Mouse (Mus musculus) lung, embryonic 15.5 days (tissue): ENCODE measurements around the gene Vmn1r175. TPM values are rescaled to one million over a fixed set of nuclear protein-coding genes. Genes with fewer than 3 reads are reported as not detected.
"Not testable (repeated sequence)": the region's sequence is repeated elsewhere in the genome, so short reads cannot be mapped to it uniquely, and the experiment has no call there.

Source experiments
- ATAC-seq: fragments of 200-750 bp; cut with Nextera tagmentation; 2 replicates; pipeline ENCODE4 v1.8.0; 2017; ENCODE audit warnings: moderate number of reproducible peaks, borderline replicate concordance; ENCODE audit not compliant: low FRiP score, low TSS enrichment; ENCODE audit errors: extremely low read depth
- H3K27ac ChIP-seq: fragments of 300-500 bp; sonication (generic); 2 replicates; pipeline ENCODE4 v1.5.1; 2015; ENCODE audit warnings: moderate library complexity, mild to moderate bottlenecking, inconsistent platforms
- H3K27me3 ChIP-seq: fragments of 300-500 bp; sonication (generic); 2 replicates; pipeline ENCODE4 v1.6.1; 2015; ENCODE audit warnings: inconsistent platforms
- H3K36me3 ChIP-seq: fragments of 300-500 bp; sonication (generic); 2 replicates; pipeline ENCODE4 v1.6.1; 2015; ENCODE audit warnings: inconsistent platforms
- H3K4me1 ChIP-seq: fragments of 300-500 bp; sonication (generic); 2 replicates; pipeline ENCODE4 v1.6.1; 2015; ENCODE audit warnings: inconsistent platforms
- H3K4me2 ChIP-seq: fragments of 300-500 bp; sonication (generic); 2 replicates; pipeline ENCODE4 v1.6.1; 2015; ENCODE audit warnings: inconsistent platforms, mild to moderate bottlenecking, moderate library complexity
- H3K4me3 ChIP-seq: fragments of 300-500 bp; sonication (generic); 2 replicates; pipeline ENCODE4 v1.5.1; 2015; ENCODE audit warnings: mild to moderate bottlenecking, inconsistent platforms
- H3K9ac ChIP-seq: fragments of 300-500 bp; sonication (generic); 2 replicates; pipeline ENCODE4 v1.6.1; 2015; ENCODE audit warnings: inconsistent platforms
- H3K9me3 ChIP-seq: fragments of 300-500 bp; sonication (generic); 2 replicates; pipeline ENCODE4 v1.6.1; 2016; ENCODE audit warnings: inconsistent platforms
- WGBS: fragments of 180-500 bp; shearing (Covaris S2); methylation state at CpG from one replicate; pipeline ENCODE4 v1.1.7; 2015; 5-methylcytosine and 5-hydroxymethylcytosine counted together
- polyA plus RNA-seq: library from polyadenylated mRNA; unstranded; fragments of >200 nt; fragmentation: Nextera tagmentation; extraction: Ambion mirVana; gene quantifications from 2 replicates; pipeline ENCODE4 v1.2.1, GENCODE M21; 2015

Vmn1r175 gene
- not detected in 2 replicates for polyA plus RNA-seq

DNA sequence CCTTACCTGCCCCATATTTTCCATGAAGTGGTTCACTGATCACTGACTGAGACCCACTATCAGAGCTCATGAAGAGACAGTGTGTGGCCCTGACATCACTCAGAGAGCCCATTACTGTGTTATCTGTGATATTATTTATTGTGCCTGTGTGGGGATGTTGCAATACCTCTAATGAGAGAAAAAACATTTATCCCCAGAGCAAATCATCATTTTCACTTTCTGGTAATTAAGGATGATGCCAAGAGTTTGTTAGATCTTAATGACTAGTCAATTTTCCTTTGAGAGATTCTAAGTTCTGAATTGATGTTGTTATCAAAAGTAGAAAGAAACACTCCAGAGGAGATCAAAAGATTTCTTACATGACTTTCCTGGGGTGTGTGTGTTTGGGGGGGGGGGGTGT is at the start of gene Vmn1r175:
Gene Vmn1r175 (minus strand): TSS at position 101 of the 400 bp plus-strand sequence.
- H3K36me3 ChIP-seq, H3K9ac ChIP-seq, H3K4me2 ChIP-seq, ATAC-seq, H3K4me1 ChIP-seq, H3K4me3 ChIP-seq, H3K27ac ChIP-seq, H3K9me3 ChIP-seq, H3K27me3 ChIP-seq: not testable (repeated sequence)

DNA sequence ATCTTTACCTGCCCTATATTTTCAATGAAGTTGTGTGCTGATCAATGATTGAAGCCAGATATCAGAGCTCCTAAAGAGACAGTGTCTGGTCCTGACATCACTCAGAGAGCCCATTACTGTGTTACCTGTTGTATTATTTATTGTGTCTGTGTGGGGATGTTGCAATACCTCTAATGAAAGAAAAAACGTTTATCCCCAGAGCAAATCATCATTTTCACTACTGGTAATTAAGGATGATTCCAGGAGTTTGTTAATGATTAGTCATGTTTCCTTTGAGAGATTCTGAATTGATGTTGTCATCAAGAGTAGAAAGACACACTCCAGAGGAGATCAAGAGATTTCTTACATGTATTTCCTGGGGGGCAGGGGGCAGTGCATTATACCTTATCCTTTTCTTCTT is 26.8 kb upstream of the Vmn1r175 start, which contains the start of gene Vmn1r176:
Gene Vmn1r176 (minus strand): TSS at position 101 of the 400 bp plus-strand sequence.
- H3K4me2 ChIP-seq, H3K4me3 ChIP-seq, H3K4me1 ChIP-seq, H3K9me3 ChIP-seq, H3K9ac ChIP-seq, H3K27me3 ChIP-seq, ATAC-seq, H3K36me3 ChIP-seq, H3K27ac ChIP-seq: not testable (repeated sequence)
- no CpG with 5 or more reads among the region's 1 CpGs for WGBS

DNA sequence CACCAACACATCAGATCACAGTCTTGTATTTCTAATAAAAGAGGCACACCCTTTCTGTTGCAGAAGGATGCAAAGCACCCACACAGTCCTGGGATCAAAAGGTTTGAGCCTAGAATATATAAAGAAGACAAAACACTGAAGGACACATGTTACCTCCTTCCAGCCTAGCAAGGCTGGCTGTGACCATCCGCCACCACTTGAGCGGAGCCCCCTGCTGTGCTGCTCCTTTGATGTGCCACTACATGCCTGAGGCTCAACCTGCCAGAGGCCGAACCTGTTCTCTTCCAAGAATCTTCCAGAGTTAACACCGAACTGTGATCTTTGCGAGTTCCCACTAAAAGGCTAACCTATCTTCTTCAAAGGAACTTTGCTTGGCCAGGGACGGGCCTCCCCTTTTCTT is 25.9 kb downstream of the Vmn1r175 start:
- WGBS, result 76% methylated on average over 6 of the region's 6 CpGs
- Histone ChIP-seq H3K4me2 (no peak overlapping the region), H3K4me3 (no peak overlapping the region), H3K27ac (no peak overlapping the region), H3K9ac (no peak overlapping the region), H3K36me3 (no peaks in the 10 kb centered on the region), H3K4me1 (no peaks in the 10 kb centered on the region), H3K27me3 (no peaks in the 10 kb centered on the region), H3K9me3 (peaks cover 10% of the 10 kb centered on the region; the same call in 1 of the 2 replicates)
- no peak for ATAC-seq

Other genes with a start within 250 kb of the Vmn1r175 start
- gene Vmn1r169, start 235.1 kb downstream of the Vmn1r175 start, polyA plus RNA-seq, result not detected in 2 replicates
- not detected in 2 replicates for gene Vmn1r170, start 204.5 kb downstream of the Vmn1r175 start, polyA plus RNA-seq
- not detected in 2 replicates for gene Vmn1r171, start 179.9 kb downstream of the Vmn1r175 start, polyA plus RNA-seq
- not detected in 2 replicates for gene Vmn1r172, start 152.3 kb downstream of the Vmn1r175 start, polyA plus RNA-seq
- not detected in 2 replicates for gene Vmn1r173, start 109.9 kb downstream of the Vmn1r175 start, polyA plus RNA-seq
- not detected in 2 replicates for gene Vmn1r174, start 58.4 kb downstream of the Vmn1r175 start, polyA plus RNA-seq
- gene Vmn1r176, start 26.7 kb upstream of the Vmn1r175 start, polyA plus RNA-seq, result not detected in 2 replicates
- gene Vmn1r177, start 55.8 kb upstream of the Vmn1r175 start, polyA plus RNA-seq, result not detected in 2 replicates
- not detected in 2 replicates for gene Vmn1r178, start 81.4 kb upstream of the Vmn1r175 start, polyA plus RNA-seq
- not detected in 2 replicates for gene Vmn1r179, start 116.3 kb upstream of the Vmn1r175 start, polyA plus RNA-seq
- gene Vmn1r180, start 140.0 kb upstream of the Vmn1r175 start, polyA plus RNA-seq, result not detected in 2 replicates
- gene Vmn1r181, start 164.0 kb upstream of the Vmn1r175 start, polyA plus RNA-seq, result not detected in 2 replicates
- not detected in 2 replicates for gene V1rd19, start 191.0 kb upstream of the Vmn1r175 start, polyA plus RNA-seq
- not detected in 2 replicates for gene Vmn1r183, start 242.6 kb upstream of the Vmn1r175 start, polyA plus RNA-seq